Mouse (Mus musculus): ENCODE results near the gene Zfp646.
"Not testable (repeated sequence)": the region's sequence is repeated elsewhere in the genome, so short reads cannot be mapped to it uniquely, and the experiment has no call there.

Zfp646 gene

GRCm38 (mm10) chr7:127880431-127880830 is 4.4 kb downstream of the Zfp646 start:
- DNase-seq (ENCODE audit: inconsistent ontology term): no peak

- peak; percentile 51 for DNase-seq (ENCODE audit: inconsistent ontology term)
Observed at GRCm38 (mm10) chr7:127885951-127886350, 9.9 kb downstream of the Zfp646 start.

DNA sequence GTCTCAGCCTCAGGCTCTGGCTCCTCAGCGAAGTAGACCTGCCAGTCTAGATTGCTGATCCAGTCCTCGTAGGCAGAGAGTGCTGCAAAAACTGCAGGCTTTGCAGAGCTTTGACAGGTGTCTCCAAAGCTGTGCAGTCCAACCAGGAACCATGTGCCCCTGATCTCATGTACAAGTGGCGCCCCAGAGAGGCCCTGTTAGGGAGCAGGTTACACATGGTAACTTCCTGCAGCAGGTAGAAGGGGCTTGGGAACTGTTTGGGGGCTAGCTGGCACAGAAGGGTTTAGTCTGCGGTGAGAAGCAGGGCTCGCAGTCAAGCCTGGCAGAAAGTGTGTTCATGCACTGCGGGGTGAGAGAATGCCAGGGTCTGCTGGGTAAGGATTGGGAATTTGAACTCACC is 10.5 kb downstream of the Zfp646 start:
- no peak for DNase-seq (ENCODE audit: inconsistent ontology term)

- DNase-seq (ENCODE audit: inconsistent ontology term): no peak
Observed at GRCm38 (mm10) chr7:127887191-127887590, 11.2 kb downstream of the Zfp646 start.

GRCm38 (mm10) chr7:127887781-127888180 is 11.8 kb downstream of the Zfp646 start:
- DNase-seq (ENCODE audit: inconsistent ontology term): no peak

DNA sequence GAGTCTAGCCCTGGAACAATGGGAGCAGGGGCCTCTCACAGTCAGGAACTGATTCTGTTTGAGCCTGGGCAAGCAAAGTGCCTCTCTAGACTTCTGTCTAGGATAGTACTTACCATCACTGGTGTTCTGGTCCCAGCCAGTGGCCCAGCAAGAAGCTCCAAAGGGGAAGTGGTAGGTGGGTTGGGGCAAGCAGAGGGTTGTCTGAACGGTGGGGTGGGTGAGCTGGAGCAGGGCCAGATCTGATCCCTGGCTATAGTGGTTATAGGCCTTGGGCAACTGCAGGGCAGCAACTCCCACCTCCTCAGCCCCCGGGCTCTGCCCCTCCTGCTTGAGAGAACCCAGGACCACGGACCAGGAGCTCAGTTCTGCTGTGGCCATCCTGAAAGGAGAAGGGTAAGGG is 12.8 kb downstream of the Zfp646 start:
- DNase-seq (ENCODE audit: inconsistent ontology term): no peak

DNA sequence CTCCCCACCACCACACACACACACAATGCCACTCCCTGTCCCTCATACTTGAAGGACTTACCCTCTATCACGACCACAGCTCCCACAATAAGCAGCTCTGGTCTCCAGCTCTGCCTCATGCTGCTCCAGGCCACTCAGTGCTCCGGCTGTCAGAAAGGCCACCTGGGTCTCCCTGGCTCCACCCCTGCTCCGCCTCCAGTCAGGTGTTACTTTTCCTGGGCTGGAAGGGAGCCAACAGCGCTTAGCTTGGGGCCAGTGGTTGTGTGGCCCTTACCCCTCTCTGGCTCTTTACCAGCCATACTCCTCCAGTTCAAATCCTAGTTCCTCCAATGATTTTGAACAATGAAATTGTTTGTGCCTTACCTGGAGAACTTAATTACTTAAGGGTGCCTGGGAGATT is 14.8 kb downstream of the Zfp646 start, which contains the start of gene Prss53:
Gene Prss53, minus strand, starts transcription at position 173 of the 400 bp plus-strand sequence.
- no peak for DNase-seq (ENCODE audit: inconsistent ontology term)

DNA sequence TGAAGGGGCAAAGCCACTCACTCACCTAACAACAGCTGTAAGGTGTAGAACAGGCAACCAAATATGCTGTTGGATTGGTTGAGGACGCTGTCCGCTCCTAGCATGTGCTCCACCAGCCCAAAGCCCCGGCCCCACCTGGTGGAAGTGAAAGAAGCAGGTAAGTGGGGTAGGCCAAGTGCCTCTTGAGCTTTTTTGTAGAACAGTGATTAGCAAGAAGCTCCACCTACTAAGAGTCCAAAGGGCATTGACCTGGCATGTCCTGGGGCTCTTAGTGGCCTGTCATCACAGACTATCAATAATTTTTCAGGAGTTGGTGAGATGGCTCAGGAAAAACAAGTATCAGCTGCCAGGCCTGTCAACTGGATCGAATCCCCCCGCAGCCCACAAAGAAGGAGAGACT is 18.5 kb downstream of the Zfp646 start:
- DNase-seq (ENCODE audit: inconsistent ontology term): no peak

- DNase-seq (ENCODE audit: inconsistent ontology term): peak; percentile 97
Observed at GRCm38 (mm10) chr7:127895442-127895841, 19.4 kb downstream of the Zfp646 start, which contains the start of the genes Gm21974 and Vkorc1. Gm21974 (minus strand) TSS chr7:127895454. Vkorc1 (minus strand) TSS chr7:127895617.

DNA sequence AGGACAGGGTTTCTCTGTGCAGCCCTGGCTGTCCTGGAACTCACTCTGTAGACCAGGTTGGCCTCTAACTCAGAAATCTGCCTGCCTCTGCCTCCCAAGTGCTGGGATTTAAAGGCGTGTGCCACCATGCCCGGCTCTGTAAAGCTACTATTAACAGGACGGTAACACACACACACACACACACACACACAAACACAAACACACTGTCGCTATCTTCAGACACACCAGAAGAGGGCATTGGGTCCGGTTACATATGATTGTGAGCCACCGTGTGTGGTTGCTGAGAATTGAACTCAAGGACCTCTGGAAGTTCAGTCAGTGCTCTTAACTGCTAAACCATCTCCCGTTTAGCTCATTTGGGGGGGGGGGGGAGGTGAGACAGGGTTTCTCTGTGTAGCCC is 19.9 kb downstream of the Zfp646 start:
- DNase-seq (ENCODE audit: inconsistent ontology term): not testable (repeated sequence)

DNA sequence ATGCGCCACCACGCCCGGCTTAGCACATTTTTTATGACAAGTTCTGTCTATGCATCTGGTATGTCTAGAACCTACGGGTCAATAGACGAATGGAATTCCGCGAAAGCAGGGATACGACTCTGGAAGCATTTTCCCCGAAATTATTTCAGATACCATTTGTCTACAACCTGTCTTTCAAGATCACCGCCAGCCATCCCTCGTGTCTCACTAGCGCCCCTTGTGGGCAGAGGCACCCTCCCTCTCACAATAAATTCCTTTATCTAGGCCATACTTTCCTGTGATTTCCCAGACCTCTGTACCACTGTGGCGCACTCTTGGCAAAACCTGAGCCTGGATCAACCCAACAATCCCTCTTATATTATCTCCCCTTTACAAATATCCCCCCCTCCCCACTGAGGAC is 20.4 kb downstream of the Zfp646 start:
- peak; percentile 40 for DNase-seq (ENCODE audit: inconsistent ontology term)

- DNase-seq (ENCODE audit: inconsistent ontology term): no peak
Observed at GRCm38 (mm10) chr7:127897542-127897941, 21.5 kb downstream of the Zfp646 start.

- no peak for DNase-seq (ENCODE audit: inconsistent ontology term)
Observed at GRCm38 (mm10) chr7:127898179-127898956, 22.3 kb downstream of the Zfp646 start.

DNA sequence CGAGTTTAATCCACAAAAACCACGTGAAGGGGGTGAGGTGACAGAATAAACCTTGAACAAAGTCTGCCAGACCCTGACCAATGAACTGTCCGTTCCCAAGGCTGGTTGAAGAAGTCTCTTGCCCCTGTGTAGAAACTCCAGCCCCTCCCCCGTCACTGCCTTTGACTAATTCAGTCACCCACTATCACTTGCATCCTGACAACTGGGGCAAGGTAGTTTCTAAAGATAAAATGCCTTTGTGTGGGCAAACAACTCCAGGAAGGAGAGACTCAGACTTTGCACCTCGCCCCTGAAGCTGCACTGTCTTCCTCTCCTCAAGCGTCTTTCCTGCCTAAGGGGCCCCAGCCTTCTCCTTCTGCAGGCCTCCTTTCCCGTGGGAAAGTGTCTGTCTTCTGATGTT is 24.0 kb downstream of the Zfp646 start:
- DNase-seq (ENCODE audit: inconsistent ontology term): no peak

DNA sequence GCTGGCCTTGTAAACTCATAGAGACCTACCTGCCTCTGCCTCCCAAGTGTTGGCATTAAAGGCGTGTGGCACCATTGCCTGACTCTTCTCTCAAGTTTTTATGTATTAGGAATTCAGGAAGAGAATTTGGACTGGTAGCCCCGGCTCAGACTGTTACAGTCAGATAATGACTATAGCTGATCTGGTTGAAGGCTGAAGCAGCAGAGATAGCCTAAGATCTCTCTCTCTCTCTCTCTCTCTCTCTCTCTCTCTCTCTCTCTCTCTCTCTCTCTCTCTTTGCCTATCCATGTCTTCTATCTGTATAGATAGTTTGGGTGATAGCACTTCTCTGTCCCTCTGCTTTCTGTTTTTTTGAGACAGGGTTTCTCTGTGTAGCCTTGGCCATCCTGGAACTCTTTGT is 25.8 kb downstream of the Zfp646 start:
- DNase-seq (ENCODE audit: inconsistent ontology term): no peak

GRCm38 (mm10) chr7:127903971-127904796 is 28.2 kb downstream of the Zfp646 start, which contains the start of gene Bckdk:
Bckdk (plus strand) TSS chr7:127904082.
- DNase-seq (ENCODE audit: inconsistent ontology term): peak; percentile 87

- DNase-seq (ENCODE audit: inconsistent ontology term): no peak
Observed at GRCm38 (mm10) chr7:127907939-127908338, 31.9 kb downstream of the Zfp646 start.

DNA sequence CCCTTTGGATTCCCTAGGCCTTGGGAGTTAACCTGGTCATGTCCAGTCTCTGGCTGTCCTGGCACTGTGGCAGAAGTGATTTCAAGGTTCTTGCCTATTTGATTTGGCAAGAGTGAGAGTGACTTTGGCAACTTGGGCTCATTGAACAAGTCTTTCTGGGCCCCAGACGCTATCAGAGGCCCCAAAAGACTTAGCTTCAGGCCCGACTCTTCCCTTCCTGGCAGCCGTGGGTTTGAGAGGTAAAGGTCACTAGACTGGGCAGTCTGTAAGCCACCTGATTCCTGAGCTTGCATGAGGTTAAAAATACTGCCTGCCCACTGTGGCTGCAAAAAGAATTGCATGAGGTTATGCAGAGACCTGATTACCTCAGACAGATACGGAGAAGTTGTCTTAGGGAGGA is 32.6 kb downstream of the Zfp646 start:
- DNase-seq (ENCODE audit: inconsistent ontology term): no peak

DNA sequence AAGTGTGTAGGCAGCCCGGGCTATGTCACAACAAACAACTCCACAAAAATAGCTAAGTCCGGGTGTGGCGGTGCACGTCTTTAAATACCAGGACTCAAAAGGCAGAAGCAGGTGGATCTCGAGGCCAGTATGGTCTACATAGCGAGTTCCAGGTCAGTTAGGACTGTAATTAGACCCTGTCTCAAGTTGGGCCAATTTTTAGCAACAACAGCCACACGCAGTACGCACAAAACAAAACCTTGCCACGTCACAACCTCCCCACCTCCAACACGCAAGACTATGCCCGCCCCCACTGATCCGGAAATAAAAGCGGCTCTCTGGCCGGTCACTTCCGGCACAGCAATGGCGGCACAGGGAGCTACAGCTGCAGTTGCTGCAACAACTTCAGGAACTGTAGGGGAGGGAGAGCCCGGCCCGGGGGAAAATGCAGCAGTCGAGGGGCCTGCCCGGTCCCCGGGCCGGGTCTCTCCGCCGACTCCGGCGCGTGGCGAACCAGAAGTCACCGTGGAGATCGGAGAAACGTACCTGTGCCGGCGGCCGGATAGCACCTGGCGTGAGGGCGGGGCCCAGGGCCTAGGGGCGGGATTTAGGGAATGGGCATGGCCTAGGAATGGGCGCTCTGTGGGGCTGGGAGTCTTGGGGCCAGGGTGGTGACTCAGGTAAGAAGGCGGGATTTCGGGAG is 36.3 kb downstream of the Zfp646 start, which contains the start of gene Kat8:
Gene Kat8, plus strand, starts transcription at position 327 of the 682 bp plus-strand sequence.
- DNase-seq (ENCODE audit: inconsistent ontology term): peak; percentile 89

DNA sequence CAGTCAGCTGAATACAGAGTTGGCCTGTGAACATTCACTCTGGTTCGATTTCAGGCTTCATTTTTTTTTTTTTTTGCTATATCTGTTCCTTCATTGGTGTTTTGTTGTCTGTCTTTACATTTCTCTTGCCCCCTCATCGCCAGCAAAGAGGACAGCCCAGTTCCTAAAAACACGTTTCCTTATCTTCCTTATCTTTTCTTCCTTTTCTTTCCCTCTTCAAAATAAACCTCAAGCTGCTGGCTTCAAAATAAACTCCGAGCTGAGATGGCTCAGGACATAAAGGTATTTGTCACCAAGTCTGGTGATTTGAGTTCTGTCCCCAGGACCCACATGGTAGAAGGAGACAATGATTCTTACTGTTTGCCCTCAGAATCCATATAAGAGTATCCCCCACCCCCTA is 36.9 kb downstream of the Zfp646 start:
- DNase-seq (ENCODE audit: inconsistent ontology term): no peak

- DNase-seq (ENCODE audit: inconsistent ontology term): no peak
Observed at GRCm38 (mm10) chr7:127915293-127915692, 39.3 kb downstream of the Zfp646 start.

DNA sequence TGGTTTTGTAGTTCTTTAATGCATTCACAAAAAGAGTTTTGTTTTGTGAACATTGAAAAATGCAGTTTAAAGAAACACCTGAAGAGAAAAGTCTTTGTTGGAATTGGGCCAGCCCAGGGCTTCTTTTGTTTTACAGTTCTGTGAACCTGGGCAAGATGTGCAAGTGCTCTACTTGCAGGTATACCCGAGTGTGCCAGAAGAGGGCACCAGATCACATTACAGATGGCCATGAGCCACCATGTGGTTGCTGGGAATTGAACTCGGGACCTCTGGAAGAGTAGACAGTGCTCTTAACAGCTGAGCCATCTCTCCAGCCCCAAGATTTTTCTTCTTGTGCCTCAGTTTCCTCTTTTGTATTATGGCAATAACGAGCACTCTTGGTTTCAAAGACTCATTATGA is 42.2 kb downstream of the Zfp646 start:
- DNase-seq (ENCODE audit: inconsistent ontology term): no peak
